Mouse (Mus musculus) left cerebral cortex, adult 8-10 months (tissue): ENCODE results near the gene Zfp709. TPM values are rescaled to one million over a fixed set of nuclear protein-coding genes. Genes with fewer than 3 reads are reported as not detected.
"Not testable (repeated sequence)": the region's sequence is repeated elsewhere in the genome, so short reads cannot be mapped to it uniquely, and the experiment has no call there.

Experiments used
- DNase-seq, 2 experiments: peaks; one replicate each; pipeline ENCODE4 v3.0.0; 2022; ENCODE audit warnings: low spot score in 2 of 2
- total RNA-seq, 4 experiments: library from RNA; stranded (reverse); gene quantifications; 2 replicates each; pipeline ENCODE4 v1.2.4; 2022

The Zfp709 gene
- 10 to 100 TPM in 3 of 4 experiments, 1 to 10 TPM in 1; 9.2 to 14.0 (median 11.0) TPM for total RNA-seq

- DNase-seq: peak; percentile 51 to 67
These were observed at the start of gene Zfp709 for GRCm38 (mm10) chr8:71881618-71882274. Gene Zfp709 (plus strand): TSS chr8:71882019.

- DNase-seq: not testable (repeated sequence)
These were observed 43.6 kb upstream of the Zfp709 start for GRCm38 (mm10) chr8:71838207-71838606.

DNA sequence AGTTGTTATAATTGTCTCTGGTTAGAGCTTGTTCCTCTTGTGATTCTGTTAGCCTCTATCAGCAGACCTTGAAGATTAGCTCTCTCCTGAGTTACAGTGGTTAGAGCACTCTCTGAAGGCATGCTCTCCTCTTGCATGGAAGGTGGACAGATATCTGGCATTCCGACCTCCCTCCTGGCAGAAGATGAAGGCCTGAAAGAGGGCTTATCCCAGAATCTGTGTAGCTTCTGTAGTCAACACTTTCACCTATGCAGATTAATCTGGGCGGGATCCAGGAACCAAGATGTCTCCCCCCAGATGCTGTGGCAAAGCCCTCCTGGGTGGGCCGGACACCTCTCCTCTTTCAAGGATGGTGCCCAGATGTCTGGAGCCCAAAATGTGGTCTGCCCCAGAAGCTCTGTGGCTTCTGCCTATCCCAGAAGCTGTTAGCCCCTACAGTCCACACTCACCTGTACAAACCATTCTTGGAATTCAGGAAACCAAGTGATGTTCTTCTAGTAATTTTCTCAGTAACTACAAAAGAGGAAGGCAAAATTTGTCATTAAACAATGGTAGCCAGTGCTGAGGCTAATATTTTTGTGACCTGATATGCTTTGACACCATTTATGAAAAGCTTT is 40.5 kb upstream of the Zfp709 start:
- DNase-seq: not testable (repeated sequence)

DNA sequence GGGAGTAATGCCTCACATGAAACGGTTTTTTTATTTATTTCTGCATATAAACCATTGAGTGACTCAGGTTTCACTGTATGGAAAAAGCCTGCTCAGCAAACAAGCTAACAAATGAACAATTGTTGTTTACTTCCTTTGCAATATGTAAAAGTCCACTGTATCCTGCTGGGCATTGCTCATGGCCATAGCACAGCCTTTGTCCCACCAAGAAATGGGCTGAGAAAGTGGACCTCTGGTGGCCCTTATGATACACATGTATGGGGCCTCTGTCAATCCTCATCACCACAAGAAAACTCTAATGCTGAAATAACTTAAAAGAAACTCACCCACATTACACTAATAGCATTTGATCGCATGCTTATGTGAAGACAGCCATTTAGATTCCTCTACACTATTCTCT is 39.3 kb upstream of the Zfp709 start:
- not testable (repeated sequence) for DNase-seq

DNA sequence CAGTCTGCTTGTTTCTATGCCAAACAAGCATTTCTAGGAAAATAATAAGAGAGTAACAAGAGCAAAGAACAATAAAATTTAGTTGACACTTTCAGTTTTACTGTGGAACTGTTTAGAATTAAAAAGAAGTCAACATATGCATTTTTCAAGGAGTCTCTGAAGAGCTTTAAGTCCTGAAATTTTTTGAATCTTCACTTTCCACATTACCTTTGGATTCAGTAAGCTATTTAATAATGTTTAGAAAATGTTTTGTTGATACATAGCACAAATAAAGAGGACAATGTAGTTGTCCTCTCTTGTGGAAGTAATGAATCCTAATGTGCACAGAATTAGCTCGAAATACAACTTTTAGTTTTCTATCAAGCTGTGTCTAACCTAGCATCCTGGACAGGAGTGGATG is 37.4 kb upstream of the Zfp709 start:
- not testable (repeated sequence) for DNase-seq

DNA sequence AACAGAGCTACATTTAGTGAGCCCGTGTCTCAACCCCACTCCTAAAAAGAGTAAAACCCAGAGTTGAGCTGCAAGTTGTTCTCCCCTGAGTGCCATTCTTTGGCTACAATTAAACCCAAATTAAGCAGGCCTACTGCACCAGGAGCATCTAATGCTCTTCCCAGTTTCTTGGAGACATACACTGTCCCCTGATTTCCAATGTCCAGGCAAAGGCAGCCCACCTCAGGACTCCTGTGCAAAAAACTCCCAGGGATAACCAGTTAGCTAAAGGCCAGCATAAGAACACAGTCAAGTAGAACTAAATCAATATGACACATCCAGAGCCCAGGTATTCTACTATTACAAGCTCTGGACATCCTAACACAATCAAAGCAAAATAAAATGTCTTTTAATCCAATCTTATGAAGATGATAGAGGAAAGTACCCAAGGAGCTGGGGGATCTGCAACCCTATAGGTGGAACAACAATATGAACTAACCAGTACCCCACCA is 35.8 kb upstream of the Zfp709 start:
- DNase-seq: not testable (repeated sequence)

- not testable (repeated sequence) for DNase-seq
These were observed 35.1 kb upstream of the Zfp709 start for GRCm38 (mm10) chr8:71846745-71847144.

DNA sequence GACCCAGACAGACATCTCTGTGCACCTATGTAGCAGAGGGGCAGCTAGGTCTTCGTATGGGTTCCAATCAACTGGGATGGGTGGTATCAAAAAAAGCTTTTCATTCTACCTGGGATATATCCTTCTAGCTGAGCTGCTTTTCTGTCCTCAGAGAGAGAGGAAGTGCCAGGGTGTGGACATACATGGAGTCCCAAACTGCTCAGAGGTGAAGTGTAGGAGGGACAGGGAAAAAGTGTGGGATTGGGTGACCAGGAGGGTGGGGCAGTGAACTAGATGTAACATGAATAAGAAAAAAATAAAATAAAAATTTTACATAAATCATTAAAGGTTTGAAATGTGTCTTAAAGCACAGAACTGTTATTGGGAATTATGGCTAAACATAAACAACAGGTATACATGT is 30.8 kb upstream of the Zfp709 start:
- not testable (repeated sequence) for DNase-seq

GRCm38 (mm10) chr8:71853360-71853759 is 28.5 kb upstream of the Zfp709 start:
- DNase-seq: not testable (repeated sequence)

- not testable (repeated sequence) for DNase-seq
These were observed 25.0 kb upstream of the Zfp709 start for GRCm38 (mm10) chr8:71856630-71857328.

- DNase-seq: not testable (repeated sequence)
These were observed 24.5 kb upstream of the Zfp709 start for GRCm38 (mm10) chr8:71857364-71857763.

GRCm38 (mm10) chr8:71861551-71861950 is 20.3 kb upstream of the Zfp709 start:
- not testable (repeated sequence) for DNase-seq

DNA sequence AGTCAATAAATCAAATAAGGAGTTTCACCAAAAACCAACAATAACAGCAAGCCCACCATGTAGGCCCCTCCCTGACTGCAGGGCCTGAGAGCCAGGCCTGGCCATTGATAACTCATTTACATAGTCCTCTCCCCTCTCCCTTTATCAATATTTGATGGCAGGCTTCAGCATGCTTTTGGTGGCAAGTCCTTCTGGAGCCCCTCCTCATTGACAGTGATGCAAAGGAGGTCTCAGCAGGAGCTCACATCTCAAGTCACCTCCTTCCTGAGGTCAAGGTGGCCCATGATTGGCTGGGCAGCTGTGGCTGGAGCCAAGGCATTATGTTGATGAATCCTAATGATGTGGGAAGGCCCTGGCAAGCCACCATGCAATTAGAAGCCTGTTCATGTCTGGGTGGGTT is 19.8 kb upstream of the Zfp709 start:
- DNase-seq: not testable (repeated sequence)

GRCm38 (mm10) chr8:71900666-71901065 is 18.8 kb downstream of the Zfp709 start:
- DNase-seq: not testable (repeated sequence)

GRCm38 (mm10) chr8:71903084-71903483 is 21.3 kb downstream of the Zfp709 start:
- not testable (repeated sequence) for DNase-seq

- no peak for DNase-seq
These were observed 25.0 kb downstream of the Zfp709 start for GRCm38 (mm10) chr8:71906809-71907208.

GRCm38 (mm10) chr8:71907798-71908257 is 26.0 kb downstream of the Zfp709 start:
- no peak for DNase-seq

DNA sequence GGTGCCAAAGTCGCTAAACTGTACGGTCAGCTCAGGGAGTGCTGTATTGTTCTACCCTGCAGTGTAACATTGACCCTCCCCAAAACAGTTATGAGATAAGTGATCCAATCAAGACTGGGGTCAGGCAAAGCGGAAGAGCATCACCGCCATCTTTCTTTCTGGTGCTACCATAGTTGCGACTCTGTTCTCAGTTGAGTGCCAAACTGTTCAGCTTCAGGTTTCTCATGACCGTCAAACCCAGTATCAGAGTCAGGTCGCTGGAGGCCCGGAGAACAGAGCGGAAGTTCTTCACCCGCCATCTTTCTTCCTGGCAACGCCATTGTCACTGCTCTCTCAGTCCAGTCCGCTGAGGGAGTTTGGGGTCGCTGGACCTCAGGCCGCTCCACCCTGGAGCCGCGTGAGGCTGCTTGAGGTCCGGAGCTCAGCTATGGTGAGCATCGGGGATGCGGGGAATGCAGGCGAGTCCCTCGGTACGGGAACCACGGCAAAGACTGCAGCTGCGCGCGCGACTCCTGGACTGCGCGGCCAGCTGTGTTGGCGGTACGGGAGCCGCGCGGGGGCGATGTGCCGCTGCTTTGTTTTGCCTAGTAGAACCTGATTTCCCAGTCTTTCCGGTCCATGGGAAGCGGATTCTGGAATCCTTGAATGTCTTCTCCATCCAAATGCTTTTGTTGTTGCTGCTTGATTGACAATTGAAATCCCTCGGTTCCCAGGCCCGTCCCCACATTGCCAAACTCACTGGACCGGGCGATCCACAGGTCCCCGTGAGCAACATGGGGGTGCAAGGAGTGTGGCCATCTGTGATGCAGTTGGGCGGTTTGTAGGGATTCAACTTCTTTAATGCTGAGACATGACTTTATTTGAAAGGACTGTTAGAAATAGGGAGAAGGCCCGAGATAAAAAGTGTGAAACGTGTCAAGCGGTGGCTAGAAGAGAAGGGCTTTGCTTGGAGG is 26.8 kb downstream of the Zfp709 start, which contains the start of the genes Zfp882 and Zfp617:
Zfp882 (plus strand) TSS at position 300 of the 953 bp plus-strand sequence.
Zfp617 (plus strand) TSS at position 327 of the 953 bp plus-strand sequence.
- peak; percentile 85 to 90 for DNase-seq

GRCm38 (mm10) chr8:71912286-71912685 is 30.5 kb downstream of the Zfp709 start:
- no peak for DNase-seq

DNA sequence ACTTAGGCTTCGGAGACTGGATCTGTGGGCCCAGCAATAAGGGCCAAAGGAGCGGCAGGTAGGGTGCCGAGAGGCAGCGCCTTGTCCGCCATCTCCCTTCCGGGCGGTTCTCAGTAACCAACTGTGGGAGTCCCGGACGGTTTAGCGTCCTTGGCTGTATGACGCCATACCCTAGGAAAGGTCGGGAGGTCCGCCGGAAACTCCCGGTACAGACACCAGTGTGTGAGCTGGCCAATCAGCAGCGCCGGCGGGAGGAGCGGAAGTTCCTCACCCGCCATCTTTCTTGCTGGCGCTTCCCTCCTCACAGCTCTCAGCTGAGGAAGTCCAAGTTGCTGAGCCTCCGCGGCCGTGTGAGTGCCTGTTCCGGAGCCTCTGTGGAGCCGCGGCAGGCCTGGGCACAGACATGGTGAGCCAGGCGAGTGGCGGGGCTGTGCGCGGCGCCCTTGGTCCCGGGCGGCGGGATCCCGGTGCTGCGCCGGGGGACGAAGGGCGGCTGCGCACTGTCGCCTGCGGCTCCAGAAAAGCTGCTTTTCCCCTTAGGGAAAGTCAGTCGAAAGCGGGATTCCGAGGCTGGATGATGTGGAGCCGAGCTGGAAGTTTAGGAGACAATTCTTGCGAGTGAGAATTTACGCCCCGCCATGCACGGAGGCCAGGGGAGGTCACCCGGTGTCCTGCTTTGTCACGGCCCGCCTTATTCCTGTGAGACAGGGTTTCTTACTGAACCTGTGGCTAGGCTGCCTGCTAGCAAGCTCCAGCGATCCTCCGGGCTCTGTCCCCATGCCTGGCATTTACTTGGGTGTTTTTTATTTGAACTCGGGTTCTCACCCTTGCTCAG is 41.0 kb downstream of the Zfp709 start:
- peak; percentile 89 to 96 for DNase-seq
